Mouse (Mus musculus) cortical plate, adult 2 months (tissue): ENCODE results near the gene AI854703.

Source experiments
- CTCF ChIP-seq: fragments of 200-500 bp; IDR thresholded peaks from 2 replicates; pipeline ENCODE4 v1.5.1; 2011; ENCODE audit warnings: mild to moderate bottlenecking, control low read depth, low read length; ENCODE audit not compliant: insufficient read depth; ENCODE audit errors: extremely low read depth
- POLR2A ChIP-seq: fragments of 200-500 bp; IDR thresholded peaks from 2 replicates; pipeline ENCODE4 v1.6.1; 2011; ENCODE audit warnings: mild to moderate bottlenecking, low read length, control low read depth; ENCODE audit not compliant: insufficient read depth; ENCODE audit errors: extremely low read depth

DNA sequence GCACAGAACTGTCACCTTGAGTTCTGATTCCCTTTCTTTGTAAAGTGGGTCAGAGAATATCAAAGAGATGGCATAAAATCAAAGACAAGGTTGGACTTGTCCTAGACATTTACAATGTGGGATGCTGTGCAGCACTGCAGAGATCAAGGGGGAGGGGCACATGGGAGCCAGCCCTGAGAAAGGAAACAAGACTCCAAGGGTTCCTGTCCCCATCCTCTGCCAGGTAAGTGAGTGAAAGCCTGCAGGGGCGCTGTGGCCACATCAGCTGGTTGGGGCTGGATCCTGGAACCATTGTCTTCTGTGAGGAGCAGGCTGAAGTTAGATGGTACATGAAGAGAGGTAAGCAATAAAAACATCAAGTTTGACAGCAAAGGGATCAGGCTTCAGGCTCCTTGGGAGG lies 3.1 kb upstream of the AI854703 start:
- TF ChIP-seq CTCF, result no peak
- TF ChIP-seq POLR2A, result no peak
